Mouse (Mus musculus) E14TG2a.4 (cell line): ENCODE measurements around the gene Gm1673.

Experiments
- CTCF ChIP-seq: conservative IDR thresholded peaks from 2 replicates; pipeline ENCODE4 v1.5.1; 2014; ENCODE audit warnings: low read length
- POU5F1 ChIP-seq: IDR thresholded peaks from 2 replicates; pipeline ENCODE4 v1.6.1; 2014; ENCODE audit warnings: low read length, borderline replicate concordance

DNA sequence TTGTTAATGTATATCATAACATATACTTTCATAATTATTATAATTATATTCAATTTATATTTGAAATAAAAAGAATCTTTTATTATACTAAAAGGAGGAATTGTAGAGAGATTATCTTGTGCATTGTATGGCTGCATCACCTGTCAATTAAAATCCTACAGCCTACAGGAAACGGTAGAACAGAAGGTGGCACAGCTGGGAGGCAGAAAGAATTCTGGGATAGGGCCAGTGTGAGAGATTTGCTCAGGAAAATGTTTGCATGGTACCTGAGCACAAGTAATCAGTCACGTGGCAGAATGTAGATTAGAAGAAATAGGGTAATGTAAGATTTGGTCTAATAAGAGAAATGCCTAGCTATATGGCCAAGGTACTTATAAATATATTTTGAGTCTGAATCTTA lies 8.5 kb upstream of the Gm1673 start:
- TF ChIP-seq CTCF, result no peak
- no peak for TF ChIP-seq POU5F1
